Mouse (Mus musculus) v-Abl transformed pro-B cells (cell line): ENCODE results near the gene Prss12.

Source experiments
- in situ Hi-C, 2 experiments: fragments of 400-800 bp; cut with MboI; formaldehyde crosslinking; loops; one replicate each; pipeline ENCODE4 v1.15.1; 2025; ENCODE audit not compliant: unreplicated experiment in 2 of 2

Prss12 gene

GRCm38 (mm10) chr3:123515600-123516359 lies 69.1 kb downstream of the Prss12 start:
- in situ Hi-C loops, result loop anchor here in 1 of 2 experiments (5.0 to 25.0 kb wide), 4 partner anchors 269 to 1228 kb away; partner anchors contain the start of gene Bcar3

- in situ Hi-C loops, result loop anchor here in 1 of 2 experiments (5.0 to 25.0 kb wide), 4 partner anchors 268 to 1229 kb away; partner anchors contain the start of gene Bcar3
Measured at GRCm38 (mm10) chr3:123516784-123517183, 70.1 kb downstream of the Prss12 start.

GRCm38 (mm10) chr3:123526313-123527067 lies 79.8 kb downstream of the Prss12 start:
- in situ Hi-C loops, result no loop called here

GRCm38 (mm10) chr3:123527806-123528507 lies 81.2 kb downstream of the Prss12 start:
- in situ Hi-C loops, result no loop called here

- in situ Hi-C loops, result loop anchor here in 1 of 2 experiments (10.0 kb wide), 1 partner anchor 534 kb away; no protein-coding TSS in a partner anchor
Measured at GRCm38 (mm10) chr3:123531124-123531523, 84.4 kb downstream of the Prss12 start.

GRCm38 (mm10) chr3:123537279-123537678 lies 90.6 kb downstream of the Prss12 start:
- in situ Hi-C loops, result loop anchor here in 1 of 2 experiments (10.0 kb wide), 1 partner anchor 528 kb away; no protein-coding TSS in a partner anchor

GRCm38 (mm10) chr3:123543585-123544304 lies 97.0 kb downstream of the Prss12 start:
- in situ Hi-C loops, result no loop called here

GRCm38 (mm10) chr3:123550487-123550886 lies 103.8 kb downstream of the Prss12 start:
- in situ Hi-C loops, result no loop called here

GRCm38 (mm10) chr3:123553872-123554271 lies 107.2 kb downstream of the Prss12 start:
- in situ Hi-C loops, result no loop called here

GRCm38 (mm10) chr3:123555254-123555865 lies 108.6 kb downstream of the Prss12 start:
- in situ Hi-C loops, result no loop called here
